Mouse (Mus musculus) heart, adult 18-20 months (tissue): ENCODE results near the gene Tbcd. TPM values are rescaled to one million over a fixed set of nuclear protein-coding genes. Genes with fewer than 3 reads are reported as not detected.

ENCODE experiments used
- DNase-seq, 2 experiments: peaks; one replicate each; pipeline ENCODE4 v3.0.0; 2021 to 2022; ENCODE audit warnings: mixed read lengths in 1 of 2
- total RNA-seq, 2 experiments: library from RNA; stranded (reverse); gene quantifications; 2 replicates each; pipeline ENCODE4 v1.2.3; 2021

Tbcd gene
- total RNA-seq, 2 experiments from 2014 or later: 12.0 to 12.7 TPM

GRCm38 (mm10) chr11:121581856-121582255, 130.1 kb downstream of the Tbcd start:
- no peak for DNase-seq

- no peak for DNase-seq
Observed at GRCm38 (mm10) chr11:121597254-121597653, 145.5 kb downstream of the Tbcd start.

- DNase-seq: no peak
Observed at GRCm38 (mm10) chr11:121601422-121601821, 149.7 kb downstream of the Tbcd start.

GRCm38 (mm10) chr11:121605604-121606003, 153.9 kb downstream of the Tbcd start:
- DNase-seq: no peak

- no peak for DNase-seq
Observed at GRCm38 (mm10) chr11:121610976-121611375, 159.2 kb downstream of the Tbcd start.

- DNase-seq: no peak
Observed at GRCm38 (mm10) chr11:121615961-121616485, 164.3 kb downstream of the Tbcd start.

- DNase-seq: no peak
Observed at GRCm38 (mm10) chr11:121616501-121616900, 164.8 kb downstream of the Tbcd start.

GRCm38 (mm10) chr11:121617371-121617770, 165.6 kb downstream of the Tbcd start:
- DNase-seq: no peak

- DNase-seq: no peak
Observed at GRCm38 (mm10) chr11:121625007-121625406, 173.3 kb downstream of the Tbcd start.

GRCm38 (mm10) chr11:121627521-121627920, 175.8 kb downstream of the Tbcd start:
- DNase-seq: no peak

GRCm38 (mm10) chr11:121629529-121629928, 177.8 kb downstream of the Tbcd start:
- DNase-seq: no peak

- DNase-seq: peak; percentile 10 to 49
Observed at GRCm38 (mm10) chr11:121630406-121630805, 178.7 kb downstream of the Tbcd start.

GRCm38 (mm10) chr11:121631410-121631809, 179.7 kb downstream of the Tbcd start:
- no peak for DNase-seq

- no peak for DNase-seq
Observed at GRCm38 (mm10) chr11:121636646-121637045, 184.9 kb downstream of the Tbcd start.

- no peak for DNase-seq
Observed at GRCm38 (mm10) chr11:121641501-121642145, 189.9 kb downstream of the Tbcd start.

GRCm38 (mm10) chr11:121645394-121645793, 193.6 kb downstream of the Tbcd start:
- DNase-seq: no peak

GRCm38 (mm10) chr11:121647321-121647720, 195.6 kb downstream of the Tbcd start:
- DNase-seq: peak in 1 of 2 experiments; percentile 14

GRCm38 (mm10) chr11:121648166-121648565, 196.4 kb downstream of the Tbcd start:
- no peak for DNase-seq

GRCm38 (mm10) chr11:121649900-121650299, 198.2 kb downstream of the Tbcd start:
- DNase-seq: peak; percentile 73 to 80

GRCm38 (mm10) chr11:121650668-121651067, 198.9 kb downstream of the Tbcd start:
- DNase-seq: no peak

GRCm38 (mm10) chr11:121651556-121651955, 199.8 kb downstream of the Tbcd start:
- DNase-seq: no peak

GRCm38 (mm10) chr11:121651983-121652382, 200.2 kb downstream of the Tbcd start:
- peak; percentile 68 to 70 for DNase-seq

- DNase-seq: peak; percentile 73 to 86
Observed at GRCm38 (mm10) chr11:121652547-121653305, 201.0 kb downstream of the Tbcd start.
